Mouse (Mus musculus) CD4-positive helper T cell, adult 2 months (primary cell): ENCODE measurements around the gene Cops8.

Experiments used
- DNase-seq: peaks from one replicate; pipeline ENCODE4 v3.0.0-alpha.2; 2012; ENCODE audit warnings: low read depth, missing footprints, low spot score

Cops8 gene

GRCm38 (mm10) chr1:90650781-90651437 is 48.1 kb downstream of the Cops8 start:
- DNase-seq = peak; percentile 36

GRCm38 (mm10) chr1:90651781-90652180 is 49.0 kb downstream of the Cops8 start:
- DNase-seq = no peak

- no peak for DNase-seq
Measured at GRCm38 (mm10) chr1:90652553-90652952, 49.8 kb downstream of the Cops8 start.

- DNase-seq = no peak
Measured at GRCm38 (mm10) chr1:90656492-90657245, 53.9 kb downstream of the Cops8 start.

- no peak for DNase-seq
Measured at GRCm38 (mm10) chr1:90657292-90658050, 54.7 kb downstream of the Cops8 start.

GRCm38 (mm10) chr1:90658581-90658980 is 55.8 kb downstream of the Cops8 start:
- no peak for DNase-seq

- no peak for DNase-seq
Measured at GRCm38 (mm10) chr1:90660150-90660549, 57.4 kb downstream of the Cops8 start.

- no peak for DNase-seq
Measured at GRCm38 (mm10) chr1:90662491-90662890, 59.7 kb downstream of the Cops8 start.
